Mouse (Mus musculus) mesoderm, embryonic 11.5 days (tissue): ENCODE data around the gene Ank2.
"Not testable (repeated sequence)": the region's sequence is repeated elsewhere in the genome, so short reads cannot be mapped to it uniquely, and the experiment has no call there.

ENCODE experiments used
- DNase-seq: peaks from one replicate; pipeline ENCODE4 v3.0.0-alpha.2; 2012; ENCODE audit warnings: low read depth, low spot score

The Ank2 gene

GRCm38 (mm10) chr3:127416950-127417349, 82.2 kb downstream of the Ank2 start:
- DNase-seq = no peak

GRCm38 (mm10) chr3:127414438-127414837, 84.7 kb downstream of the Ank2 start:
- DNase-seq = peak; percentile 16

- DNase-seq = peak; percentile 85
Observed at GRCm38 (mm10) chr3:127408684-127409550, 90.2 kb downstream of the Ank2 start.

- DNase-seq = peak; percentile 13
Observed at GRCm38 (mm10) chr3:127407868-127408574, 91.1 kb downstream of the Ank2 start.

- no peak for DNase-seq
Observed at GRCm38 (mm10) chr3:127406883-127407282, 92.3 kb downstream of the Ank2 start.

GRCm38 (mm10) chr3:127404371-127404770, 94.8 kb downstream of the Ank2 start:
- DNase-seq = peak; percentile 14

- DNase-seq = no peak
Observed at GRCm38 (mm10) chr3:127400976-127401375, 98.2 kb downstream of the Ank2 start.

- not testable (repeated sequence) for DNase-seq
Observed at GRCm38 (mm10) chr3:127400468-127400867, 98.7 kb downstream of the Ank2 start.

GRCm38 (mm10) chr3:127397774-127398173, 101.4 kb downstream of the Ank2 start:
- no peak for DNase-seq

- no peak for DNase-seq
Observed at GRCm38 (mm10) chr3:127395202-127395601, 103.9 kb downstream of the Ank2 start.

- peak; percentile 48 for DNase-seq
Observed at GRCm38 (mm10) chr3:127387016-127387517, 112.1 kb downstream of the Ank2 start.

GRCm38 (mm10) chr3:127383231-127383630, 115.9 kb downstream of the Ank2 start:
- DNase-seq = no peak

GRCm38 (mm10) chr3:127376901-127377460, 122.2 kb downstream of the Ank2 start:
- no peak for DNase-seq

GRCm38 (mm10) chr3:127375956-127376660, 123.0 kb downstream of the Ank2 start:
- no peak for DNase-seq

GRCm38 (mm10) chr3:127374190-127374710, 124.9 kb downstream of the Ank2 start:
- DNase-seq = no peak

GRCm38 (mm10) chr3:127371774-127372173, 127.4 kb downstream of the Ank2 start:
- no peak for DNase-seq

- no peak for DNase-seq
Observed at GRCm38 (mm10) chr3:127369529-127369928, 129.6 kb downstream of the Ank2 start.

GRCm38 (mm10) chr3:127367450-127367849, 131.7 kb downstream of the Ank2 start:
- DNase-seq = no peak

- no peak for DNase-seq
Observed at GRCm38 (mm10) chr3:127363512-127363911, 135.6 kb downstream of the Ank2 start.

- DNase-seq = no peak
Observed at GRCm38 (mm10) chr3:127362611-127363393, 136.3 kb downstream of the Ank2 start.

GRCm38 (mm10) chr3:127361846-127362245, 137.3 kb downstream of the Ank2 start:
- no peak for DNase-seq
